Mouse (Mus musculus) ES-E14 (cell line): ENCODE results near the gene Adh6a. TPM values are rescaled to one million over a fixed set of nuclear protein-coding genes. Genes with fewer than 3 reads are reported as not detected.

ENCODE experiments used
- DNase-seq: peaks from one replicate; pipeline ENCODE4 v3.0.0-alpha.2; 2013; ENCODE audit warnings: low read depth, low spot score
- H3K27ac ChIP-seq: 2 replicates; pipeline ENCODE4 v1.5.1; 2012; ENCODE audit warnings: low read depth, mild to moderate bottlenecking, low read length, moderate library complexity, mixed read lengths; ENCODE audit not compliant: poor library complexity, insufficient read depth, severe bottlenecking
- H3K36me3 ChIP-seq: 2 replicates; pipeline ENCODE4 v1.6.1; 2012; ENCODE audit warnings: mild to moderate bottlenecking, low read length, moderate library complexity, mixed read lengths; ENCODE audit not compliant: control insufficient read depth, poor library complexity, insufficient read depth, severe bottlenecking
- H3K4me1 ChIP-seq, 2 experiments: fragments of 150-350 bp in 1 of 2; sonication (generic) in 1 of 2; 2 replicates each; pipeline ENCODE4 v1.6.1; 2012; ENCODE audit warnings: low read length in 2 of 2, mild to moderate bottlenecking in 1 of 2, mixed read lengths in 1 of 2; ENCODE audit not compliant: control insufficient read depth in 2 of 2, insufficient read depth in 2 of 2, poor library complexity in 1 of 2
- H3K4me3 ChIP-seq, 2 experiments: fragments of 150-350 bp in 1 of 2; sonication (generic) in 1 of 2; 2 replicates each; pipeline ENCODE4 v1.5.1; 2012; ENCODE audit warnings: low read length in 2 of 2, low read depth in 1 of 2, mild to moderate bottlenecking in 1 of 2, mixed read lengths in 1 of 2; ENCODE audit not compliant: insufficient read depth in 1 of 2, poor library complexity in 1 of 2, severe bottlenecking in 1 of 2
- H3K9ac ChIP-seq: 2 replicates; pipeline ENCODE4 v1.6.1; 2012; ENCODE audit warnings: low read depth, mild to moderate bottlenecking, low read length, mixed read lengths; ENCODE audit not compliant: poor library complexity, insufficient read depth, severe bottlenecking
- H3K9me3 ChIP-seq: fragments of 150-350 bp; sonication (generic); 2 replicates; pipeline ENCODE4 v1.6.1; 2012; ENCODE audit warnings: low read depth, mild to moderate bottlenecking, low read length; ENCODE audit not compliant: control insufficient read depth, insufficient read depth
- CHD2 ChIP-seq: IDR thresholded peaks from 2 replicates; pipeline ENCODE4 v1.6.1; 2014; ENCODE audit warnings: mild to moderate bottlenecking, low read depth, low read length, inconsistent platforms
- HCFC1 ChIP-seq: IDR thresholded peaks from 2 replicates; pipeline ENCODE4 v1.6.1; 2012; ENCODE audit warnings: low read length, inconsistent platforms, borderline replicate concordance; ENCODE audit not compliant: insufficient read depth
- MAFK ChIP-seq: IDR thresholded peaks from 2 replicates; pipeline ENCODE4 v1.6.1; 2014; ENCODE audit warnings: mild to moderate bottlenecking, low read depth, low read length, inconsistent platforms; ENCODE audit not compliant: insufficient read depth
- ZC3H11A ChIP-seq: IDR thresholded peaks from 2 replicates; pipeline ENCODE4 v1.6.1; 2012; ENCODE audit warnings: low read depth, mild to moderate bottlenecking, inconsistent platforms, low read length, borderline replicate concordance
- ZNF384 ChIP-seq: IDR thresholded peaks from 2 replicates; pipeline ENCODE4 v1.6.1; 2012; ENCODE audit warnings: low read depth, low read length, inconsistent platforms
- in situ Hi-C, 2 experiments: fragments of 600-800 bp; cut with MboI; formaldehyde crosslinking; loops; one replicate each; pipeline ENCODE4 v1.15.1; 2025; ENCODE audit warnings: low sequenced_read_pairs in 2 of 2, inconsistent platforms in 1 of 2; ENCODE audit not compliant: unreplicated experiment in 2 of 2
- total RNA-seq: library from RNA; depleted of rRNA; stranded (reverse); fragments of 300-350 nt; gene quantifications from 2 replicates; pipeline ENCODE4 v1.2.3, GENCODE M21; 2012

The Adh6a gene
- total RNA-seq, 1 experiment, result not detected

DNA sequence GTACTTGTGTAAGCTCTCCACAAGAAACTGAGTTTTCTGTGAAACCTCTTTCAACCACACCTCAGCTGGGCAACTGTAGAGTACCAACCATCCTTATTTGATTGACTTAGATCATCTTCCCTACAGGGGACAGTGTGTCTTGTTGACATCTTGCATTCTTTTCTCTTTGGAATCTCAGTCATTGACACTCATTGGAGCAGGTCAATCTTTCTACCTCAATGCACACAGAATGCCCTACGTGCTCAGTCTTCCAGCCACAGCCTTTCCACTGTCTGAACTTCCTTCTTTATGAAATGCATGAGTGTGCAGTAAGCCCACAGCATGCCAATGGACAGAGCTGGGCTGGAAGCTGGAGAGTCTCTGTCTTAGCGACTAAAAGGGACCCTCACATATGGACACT, 22.4 kb upstream of the Adh6a start:
- H3K9me3 ChIP-seq, result no peaks in the 10 kb centered on the region
- H3K9ac ChIP-seq, result no peak overlapping the region
- no peak overlapping the region for H3K27ac ChIP-seq
- H3K4me1 ChIP-seq, result no peaks in the 10 kb centered on the region
- DNase-seq, result no peak
- no peak for TF ChIP-seq HCFC1
- TF ChIP-seq MAFK, result no peak
- no peak for TF ChIP-seq ZC3H11A
- TF ChIP-seq ZNF384, result no peak
- no peak for TF ChIP-seq CHD2
- H3K4me3 ChIP-seq, result no peak overlapping the region
- in situ Hi-C loops, result no loop called here
- H3K36me3 ChIP-seq, result no peaks in the 10 kb centered on the region

DNA sequence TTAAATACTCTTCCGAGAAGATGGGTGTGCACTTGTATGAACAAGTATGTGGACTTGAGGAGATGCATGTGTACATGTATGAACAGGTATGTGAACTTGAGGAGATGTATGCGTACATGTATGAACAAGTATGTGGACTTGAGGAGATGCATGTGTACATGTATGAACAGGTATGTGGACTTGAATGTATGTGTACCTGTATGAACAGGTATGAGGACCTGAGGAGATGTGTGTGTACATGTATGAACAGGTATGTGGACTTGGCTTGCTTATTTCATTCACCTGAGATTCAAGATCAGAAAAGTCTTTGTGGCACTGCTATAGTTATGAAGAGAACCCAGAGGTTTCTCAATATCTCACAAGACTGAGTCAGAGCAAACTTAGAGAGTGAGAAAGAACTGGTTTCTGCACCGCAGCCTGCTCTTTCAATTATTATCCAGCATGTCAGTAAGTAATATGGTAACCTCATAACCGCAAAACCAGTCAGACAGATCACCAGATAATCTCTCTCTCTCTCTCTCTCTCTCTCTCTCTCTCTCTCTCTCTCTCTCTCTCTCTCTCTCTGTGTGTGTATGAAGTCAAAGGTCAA, 21.5 kb upstream of the Adh6a start:
- Histone ChIP-seq H3K4me1 (no peaks in the 10 kb centered on the region), H3K9me3 (no peaks in the 10 kb centered on the region), H3K27ac (no peak overlapping the region), H3K4me3 (no peak overlapping the region), H3K9ac (no peak overlapping the region), H3K36me3 (no peaks in the 10 kb centered on the region)
- TF ChIP-seq ZNF384 (no peak), ZC3H11A (no peak), HCFC1 (no peak), CHD2 (no peak), MAFK (no peak)
- no peak for DNase-seq
- in situ Hi-C loops, result no loop called here

DNA sequence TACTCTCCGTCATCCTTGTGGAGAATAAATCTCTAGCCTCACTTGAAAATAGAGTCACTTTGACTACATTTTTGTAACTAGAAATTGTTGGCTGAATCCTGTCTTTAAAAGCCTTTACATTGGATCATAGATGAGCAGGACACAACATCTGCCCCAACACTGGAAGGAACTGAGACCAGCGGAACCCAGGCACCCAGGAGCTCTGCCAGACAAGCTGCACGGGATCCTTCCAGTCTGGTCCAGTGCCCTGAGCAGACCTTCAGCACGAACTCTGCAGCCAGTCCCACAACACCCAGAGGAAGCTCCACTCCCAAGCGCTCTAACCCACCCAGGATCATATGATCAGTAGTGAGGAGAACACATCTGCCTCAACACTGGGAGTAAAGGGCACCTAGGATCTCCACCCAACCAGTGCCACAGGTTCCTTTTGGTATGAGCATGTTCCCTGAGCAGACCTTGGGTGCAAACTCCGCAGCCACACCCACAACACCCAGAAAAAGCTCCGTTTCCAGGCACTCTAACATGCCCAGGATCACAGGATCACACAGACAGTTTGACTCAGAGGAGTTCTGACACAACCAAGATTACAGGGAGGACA, 19.7 kb upstream of the Adh6a start:
- Histone ChIP-seq H3K4me3 (no peak overlapping the region), H3K9me3 (no peaks in the 10 kb centered on the region), H3K9ac (no peak overlapping the region), H3K4me1 (no peaks in the 10 kb centered on the region), H3K36me3 (no peaks in the 10 kb centered on the region), H3K27ac (no peak overlapping the region)
- TF ChIP-seq MAFK (no peak), CHD2 (no peak), ZNF384 (no peak), ZC3H11A (no peak)
- in situ Hi-C loops, result no loop called here
- no peak for DNase-seq

DNA sequence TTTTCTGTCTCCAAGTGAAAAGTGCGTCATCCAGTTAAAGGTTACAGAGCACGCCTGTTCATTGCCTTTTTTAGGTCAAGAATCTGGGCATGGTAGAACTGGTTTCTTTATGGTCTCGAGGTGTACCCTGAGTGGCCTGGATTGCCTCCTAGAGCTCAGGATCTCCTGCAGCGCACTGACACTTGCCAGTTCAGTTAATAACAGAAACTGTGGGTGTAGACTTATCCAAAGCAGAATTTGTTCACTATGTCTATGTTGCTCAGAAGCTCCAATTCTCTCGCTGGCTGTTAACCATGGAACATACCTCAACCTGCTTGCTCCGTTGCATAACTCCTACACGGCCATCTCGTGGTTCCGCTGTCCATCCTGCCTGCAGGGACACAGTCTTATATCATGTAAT, 13.0 kb upstream of the Adh6a start:
- no peak for DNase-seq
- Histone ChIP-seq H3K9me3 (no peaks in the 10 kb centered on the region), H3K36me3 (no peaks in the 10 kb centered on the region), H3K27ac (no peak overlapping the region), H3K9ac (no peak overlapping the region), H3K4me1 (peaks cover 0 to 2% of the 10 kb centered on the region in 2 experiments; a peak in 1 of 4 replicates), H3K4me3 (no peak overlapping the region)
- in situ Hi-C loops, result no loop called here
- TF ChIP-seq CHD2 (no peak), HCFC1 (no peak), ZNF384 (no peak), MAFK (no peak), ZC3H11A (no peak)
